Mouse (Mus musculus): ENCODE measurements around the gene Fam168a. TPM values are rescaled to one million over a fixed set of nuclear protein-coding genes. Genes with fewer than 3 reads are reported as not detected.

The Fam168a gene
- polyA plus RNA-seq, 1 experiment from 2014 or later, result 15.5 TPM

DNA sequence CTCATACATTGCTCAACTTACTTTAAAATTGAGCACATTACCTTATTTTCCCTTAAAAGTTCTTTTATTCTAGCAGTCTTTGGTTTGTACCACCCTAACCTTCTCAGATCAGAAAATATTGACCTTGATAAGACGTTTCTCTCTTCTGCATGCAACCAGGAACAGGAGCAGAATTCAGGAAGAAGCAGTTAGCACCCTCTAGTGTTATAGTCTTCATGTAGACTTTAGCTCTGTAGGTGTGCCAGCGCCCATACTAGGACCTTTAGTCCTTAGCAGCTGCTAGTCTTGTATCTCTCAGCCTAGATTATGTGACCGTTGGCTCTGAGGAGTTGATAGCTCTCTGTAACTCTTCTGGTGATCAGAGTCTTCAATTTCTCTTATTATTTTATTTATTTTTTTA is 92.4 kb downstream of the Fam168a start:
- H3K4me3 ChIP-seq (ENCODE audit: low read depth, low read length), result no peak overlapping the region
- H3K9ac ChIP-seq (ENCODE audit: low read length), result no peak overlapping the region
- H3K9me3 ChIP-seq (ENCODE audit: control insufficient read depth, low read length), result no peaks in the 10 kb centered on the region
- no peaks in the 10 kb centered on the region for H3K27me3 ChIP-seq (ENCODE audit: control insufficient read depth, insufficient read depth, low read length)
- no peaks in the 10 kb centered on the region for H3K4me1 ChIP-seq (replicated peaks; ENCODE audit: control insufficient read depth, insufficient read depth)
- no peak for ATAC-seq (ENCODE audit: low FRiP score, low TSS enrichment)
- TF ChIP-seq EP300 (optimal IDR thresholded peaks at IDR 0.05) (no peak), CTCF (IDR thresholded peaks at IDR 0.05; ENCODE audit: low read depth) (peak; percentile 79)
- 41% methylated on average over 3 of the region's 3 CpGs for WGBS
- no peak overlapping the region for H3K4me2 ChIP-seq (replicated peaks; ENCODE audit: low read depth)
- no peaks in the 10 kb centered on the region for H3K36me3 ChIP-seq (ENCODE audit: control insufficient read depth, insufficient read depth, low read length)
- DNase-seq (ENCODE audit: low spot score), result no peak
- H3K27ac ChIP-seq (replicated peaks), result no peak overlapping the region

DNA sequence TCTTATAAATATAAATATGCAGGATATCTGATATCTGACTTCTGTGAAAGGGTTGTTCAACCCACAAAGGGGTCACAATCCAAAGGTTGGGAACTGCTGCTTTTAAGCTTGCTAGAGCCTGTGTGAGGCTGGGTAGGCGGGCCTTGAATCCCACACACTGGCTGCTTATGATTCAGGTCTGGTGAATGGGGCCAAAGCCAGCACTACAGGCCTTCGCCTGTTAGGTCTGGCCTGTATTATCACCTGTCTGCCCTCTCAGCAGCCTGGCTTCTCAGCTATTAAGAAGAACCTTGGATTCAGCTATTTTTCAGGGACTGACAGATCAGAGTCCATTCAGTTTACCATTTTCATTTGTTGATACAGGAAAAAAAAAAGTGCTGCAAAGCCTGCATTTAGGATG is 99.0 kb downstream of the Fam168a start:
- TF ChIP-seq EP300 (optimal IDR thresholded peaks at IDR 0.05), result no peak
- no peak for TF ChIP-seq CTCF (IDR thresholded peaks at IDR 0.05; ENCODE audit: low read depth)
- no peak overlapping the region for H3K4me2 ChIP-seq (replicated peaks; ENCODE audit: low read depth)
- ATAC-seq (ENCODE audit: low FRiP score, low TSS enrichment), result no peak
- H3K9me3 ChIP-seq (ENCODE audit: control insufficient read depth, low read length), result no peaks in the 10 kb centered on the region
- H3K4me3 ChIP-seq (ENCODE audit: low read depth, low read length), result no peak overlapping the region
- H3K27me3 ChIP-seq (ENCODE audit: control insufficient read depth, insufficient read depth, low read length), result no peaks in the 10 kb centered on the region
- no peak overlapping the region for H3K9ac ChIP-seq (ENCODE audit: low read length)
- H3K36me3 ChIP-seq (ENCODE audit: control insufficient read depth, insufficient read depth, low read length), result no peaks in the 10 kb centered on the region
- no peak overlapping the region for H3K27ac ChIP-seq (replicated peaks)
- 60% methylated on average over 2 of the region's 2 CpGs for WGBS
- H3K4me1 ChIP-seq (replicated peaks; ENCODE audit: control insufficient read depth, insufficient read depth), result no peaks in the 10 kb centered on the region
- DNase-seq (ENCODE audit: low spot score), result no peak

- no peaks in the 10 kb centered on the region for H3K27me3 ChIP-seq (ENCODE audit: control insufficient read depth, insufficient read depth, low read length)
- H3K36me3 ChIP-seq (ENCODE audit: control insufficient read depth, insufficient read depth, low read length), result no peaks in the 10 kb centered on the region
These were observed 105.5 kb downstream of the Fam168a start for GRCm38 (mm10) chr7:100811912-100812311.

DNA sequence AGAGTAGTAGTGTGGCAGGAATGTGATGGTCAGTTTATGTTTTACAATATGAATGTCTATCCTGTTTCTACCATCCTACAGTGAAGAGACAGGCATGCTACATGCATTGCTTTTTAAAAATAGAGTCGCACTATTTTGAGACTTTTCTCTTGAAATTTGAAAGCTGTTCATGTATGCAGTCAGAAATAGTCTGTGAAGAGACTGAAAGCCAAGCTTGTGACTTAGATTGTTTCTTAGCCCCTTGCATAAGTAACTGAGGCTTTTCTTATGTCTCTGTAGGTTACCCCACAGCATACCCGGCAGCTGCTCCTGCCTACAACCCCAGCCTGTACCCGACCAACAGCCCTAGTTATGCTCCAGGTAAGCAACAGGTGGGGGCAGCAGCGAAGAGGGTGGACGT is 106.2 kb downstream of the Fam168a start:
- no peak overlapping the region for H3K4me2 ChIP-seq (replicated peaks; ENCODE audit: low read depth)
- DNase-seq (ENCODE audit: low spot score) (no peak), ATAC-seq (ENCODE audit: low FRiP score, low TSS enrichment) (no peak)
- H3K27me3 ChIP-seq (ENCODE audit: control insufficient read depth, insufficient read depth, low read length), result no peaks in the 10 kb centered on the region
- no peak overlapping the region for H3K9ac ChIP-seq (ENCODE audit: low read length)
- 87% methylated on average over 5 of the region's 5 CpGs for WGBS
- no peaks in the 10 kb centered on the region for H3K9me3 ChIP-seq (ENCODE audit: control insufficient read depth, low read length)
- H3K36me3 ChIP-seq (ENCODE audit: control insufficient read depth, insufficient read depth, low read length), result no peaks in the 10 kb centered on the region
- H3K4me1 ChIP-seq (replicated peaks; ENCODE audit: control insufficient read depth, insufficient read depth), result no peaks in the 10 kb centered on the region
- no peak overlapping the region for H3K27ac ChIP-seq (replicated peaks)
- TF ChIP-seq EP300 (optimal IDR thresholded peaks at IDR 0.05) (no peak), CTCF (IDR thresholded peaks at IDR 0.05; ENCODE audit: low read depth) (no peak)
- no peak overlapping the region for H3K4me3 ChIP-seq (ENCODE audit: low read depth, low read length)

More at GRCm38 (mm10) chr7:100811912-100812311, 105.5 kb downstream of the Fam168a start:
- Histone ChIP-seq H3K27ac (replicated peaks) (no peak overlapping the region), H3K4me2 (replicated peaks; ENCODE audit: low read depth) (no peak overlapping the region), H3K4me3 (ENCODE audit: low read depth, low read length) (no peak overlapping the region), H3K9me3 (ENCODE audit: control insufficient read depth, low read length) (no peaks in the 10 kb centered on the region), H3K4me1 (replicated peaks; ENCODE audit: control insufficient read depth, insufficient read depth) (no peaks in the 10 kb centered on the region), H3K9ac (ENCODE audit: low read length) (no peak overlapping the region)
- DNase-seq (ENCODE audit: low spot score) (no peak), ATAC-seq (ENCODE audit: low FRiP score, low TSS enrichment) (no peak)
- TF ChIP-seq EP300 (optimal IDR thresholded peaks at IDR 0.05), result no peak
- WGBS, result 79% methylated on average over 5 of the region's 5 CpGs

DNA sequence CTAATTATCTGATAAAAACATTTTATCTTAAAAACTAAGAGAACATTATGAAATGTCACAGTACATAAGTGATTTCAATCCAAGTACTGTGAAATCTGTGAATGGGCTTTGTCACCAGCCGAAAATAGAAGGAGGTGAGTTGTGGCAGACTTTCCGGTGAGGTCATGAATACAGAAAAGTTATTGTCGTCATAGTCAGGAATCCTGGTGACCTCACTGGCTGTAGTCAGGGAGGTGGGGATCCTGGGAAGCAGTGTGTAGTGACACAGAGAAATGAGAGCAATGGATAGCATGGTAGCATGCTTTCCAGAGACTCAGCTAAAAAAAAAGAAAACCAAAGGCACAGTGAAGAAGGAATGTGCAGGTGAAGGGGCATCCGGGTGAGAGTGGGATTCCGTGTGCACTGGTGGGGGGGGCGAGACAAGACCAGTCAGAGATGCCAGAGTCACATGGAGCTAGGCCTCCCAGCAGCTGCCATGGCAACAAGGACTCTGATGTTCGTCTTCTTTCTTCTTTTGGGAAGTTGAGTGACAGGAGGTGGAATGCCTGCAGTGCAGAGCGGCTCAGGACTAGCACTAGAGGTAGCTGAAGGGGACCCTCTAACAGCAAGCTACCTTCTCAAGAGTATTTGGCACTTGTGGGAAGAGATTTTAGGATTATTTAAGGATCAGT is 109.6 kb downstream of the Fam168a start:
- DNase-seq (ENCODE audit: low spot score) (no peak), ATAC-seq (ENCODE audit: low FRiP score, low TSS enrichment) (no peak)
- Histone ChIP-seq H3K27me3 (ENCODE audit: control insufficient read depth, insufficient read depth, low read length) (no peaks in the 10 kb centered on the region), H3K4me3 (ENCODE audit: low read depth, low read length) (no peak overlapping the region), H3K9me3 (ENCODE audit: control insufficient read depth, low read length) (no peaks in the 10 kb centered on the region), H3K4me1 (replicated peaks; ENCODE audit: control insufficient read depth, insufficient read depth) (no peaks in the 10 kb centered on the region), H3K36me3 (ENCODE audit: control insufficient read depth, insufficient read depth, low read length) (no peaks in the 10 kb centered on the region), H3K4me2 (replicated peaks; ENCODE audit: low read depth) (no peak overlapping the region), H3K27ac (replicated peaks) (no peak overlapping the region), H3K9ac (ENCODE audit: low read length) (no peak overlapping the region)
- WGBS, result 66% methylated on average over 8 of the region's 8 CpGs
- no peak for TF ChIP-seq CTCF (IDR thresholded peaks at IDR 0.05; ENCODE audit: low read depth)
- no peak for TF ChIP-seq EP300 (optimal IDR thresholded peaks at IDR 0.05)

- Histone ChIP-seq H3K4me2 (replicated peaks; ENCODE audit: low read depth) (no peak overlapping the region), H3K27ac (replicated peaks) (no peak overlapping the region), H3K4me3 (ENCODE audit: low read depth, low read length) (no peak overlapping the region), H3K9ac (ENCODE audit: low read length) (no peak overlapping the region), H3K9me3 (ENCODE audit: control insufficient read depth, low read length) (no peaks in the 10 kb centered on the region), H3K4me1 (replicated peaks; ENCODE audit: control insufficient read depth, insufficient read depth) (no peaks in the 10 kb centered on the region), H3K36me3 (ENCODE audit: control insufficient read depth, insufficient read depth, low read length) (no peaks in the 10 kb centered on the region), H3K27me3 (ENCODE audit: control insufficient read depth, insufficient read depth, low read length) (no peaks in the 10 kb centered on the region)
- ATAC-seq (ENCODE audit: low FRiP score, low TSS enrichment) (no peak), DNase-seq (ENCODE audit: low spot score) (no peak)
- no peak for TF ChIP-seq CTCF (IDR thresholded peaks at IDR 0.05; ENCODE audit: low read depth)
- no peak for TF ChIP-seq EP300 (optimal IDR thresholded peaks at IDR 0.05)
- WGBS, result 70% methylated on average over 6 of the region's 6 CpGs
These were observed 110.5 kb downstream of the Fam168a start for GRCm38 (mm10) chr7:100816759-100817441.
